Mouse (Mus musculus): ENCODE measurements around the gene Tas2r105.

Gene Tas2r105

DNA sequence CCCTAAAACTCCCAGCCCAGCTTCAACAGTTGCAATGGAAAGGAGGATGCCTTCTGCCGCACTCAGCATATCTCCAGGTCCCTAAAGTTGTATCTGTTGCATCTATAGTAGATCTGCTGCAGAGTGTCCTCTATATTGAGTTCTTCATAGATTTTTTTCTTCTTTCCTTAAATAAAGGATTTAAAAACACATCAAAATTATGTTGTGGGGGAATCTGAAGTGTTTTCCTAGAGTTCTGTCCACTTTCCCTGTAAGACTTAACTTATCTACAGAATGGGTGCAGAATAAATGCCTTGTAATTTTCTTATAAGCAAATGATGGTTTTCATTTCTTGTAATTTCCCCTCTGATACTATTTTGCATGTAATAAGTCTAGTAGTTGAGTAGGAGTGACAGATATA is at the start of gene Tas2r105:
Tas2r105 (minus strand) TSS at position 101 of the 400 bp plus-strand sequence.
- no peak for DNase-seq

DNA sequence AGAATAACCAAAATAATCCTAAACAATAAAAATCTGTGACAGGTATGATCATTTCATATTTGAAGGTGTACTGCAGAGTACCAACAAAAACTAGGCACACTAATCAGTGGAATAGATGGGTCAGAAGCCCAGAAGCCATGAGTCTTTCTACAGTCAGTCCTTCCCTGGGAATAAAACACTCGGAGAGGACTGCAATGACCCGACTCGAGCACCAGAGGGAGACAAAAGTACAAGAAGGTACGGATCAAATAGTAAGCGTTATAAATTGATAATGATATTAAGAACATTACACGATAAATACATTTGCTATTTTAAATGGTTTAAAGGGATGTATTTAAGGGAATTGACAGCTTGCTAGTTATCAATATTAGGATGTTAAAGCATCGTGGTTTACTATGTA is 25.5 kb upstream of the Tas2r105 start:
- no peak for DNase-seq

DNA sequence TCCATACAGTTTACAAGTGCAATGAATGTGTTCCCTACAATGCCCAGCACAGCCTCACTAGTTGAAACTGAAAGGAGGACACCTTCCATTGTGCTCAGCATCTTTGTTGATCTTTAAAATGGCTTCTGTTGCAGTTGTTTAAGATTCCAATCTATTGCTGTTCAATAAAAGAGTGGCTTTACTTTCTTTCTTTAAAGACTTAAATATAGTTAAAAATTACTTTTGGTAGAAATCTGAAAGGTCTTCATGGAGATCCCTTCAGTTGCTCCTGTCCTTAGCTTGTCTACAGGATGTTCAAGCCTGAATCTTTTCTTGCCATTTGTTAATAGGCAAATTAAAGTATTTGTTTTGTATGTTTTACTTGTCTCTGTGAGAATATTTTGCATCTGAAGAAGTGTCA is 2.7 kb upstream of the Tas2r105 start, which contains the start of gene Tas2r114:
Tas2r114 (minus strand) TSS at position 101 of the 400 bp plus-strand sequence.
- no peak for DNase-seq

DNA sequence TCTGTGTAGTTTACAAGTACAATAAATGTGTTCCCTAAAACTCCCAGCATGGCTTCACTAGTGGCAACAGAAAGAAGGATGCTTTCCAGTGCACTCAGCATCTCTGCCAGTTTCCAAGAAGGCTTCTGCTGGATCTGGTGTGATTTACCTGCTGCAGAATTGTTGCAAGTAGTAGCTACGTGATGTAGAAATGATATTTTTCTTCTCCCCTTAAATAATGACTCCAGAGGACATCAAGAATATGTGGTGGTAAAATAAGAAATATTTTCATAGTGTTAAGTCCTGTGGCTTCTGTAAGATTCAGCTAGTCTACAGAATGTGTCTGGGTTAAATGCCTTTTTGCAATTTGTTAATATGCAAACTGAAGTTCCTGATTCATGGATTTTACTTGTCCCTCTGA is 1.7 kb downstream of the Tas2r105 start, which contains the start of gene Tas2r104:
Tas2r104 (minus strand) TSS at position 101 of the 400 bp plus-strand sequence.
- DNase-seq, result no peak

DNA sequence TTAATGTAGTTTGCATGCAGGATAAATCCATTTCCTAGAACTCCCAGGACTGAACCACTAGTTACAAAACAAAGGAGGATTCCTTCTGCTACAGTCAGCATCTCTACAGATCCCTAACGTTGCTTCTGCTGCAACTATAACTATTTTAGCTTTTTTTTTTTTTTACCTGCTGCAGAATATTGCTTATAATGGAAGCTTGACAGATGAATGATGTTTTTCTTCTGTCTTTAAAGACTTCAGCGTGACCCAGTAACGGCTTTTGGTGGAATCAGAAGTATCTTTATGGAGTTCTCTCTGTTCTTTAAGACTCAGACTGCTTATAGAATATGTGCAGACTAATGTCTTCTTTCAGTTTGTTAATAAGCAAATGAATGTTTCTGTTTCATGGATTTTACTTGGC is 8.5 kb downstream of the Tas2r105 start, which contains the start of gene Tas2r106:
Tas2r106 (minus strand) TSS at position 101 of the 400 bp plus-strand sequence.
- DNase-seq, result no peak

DNA sequence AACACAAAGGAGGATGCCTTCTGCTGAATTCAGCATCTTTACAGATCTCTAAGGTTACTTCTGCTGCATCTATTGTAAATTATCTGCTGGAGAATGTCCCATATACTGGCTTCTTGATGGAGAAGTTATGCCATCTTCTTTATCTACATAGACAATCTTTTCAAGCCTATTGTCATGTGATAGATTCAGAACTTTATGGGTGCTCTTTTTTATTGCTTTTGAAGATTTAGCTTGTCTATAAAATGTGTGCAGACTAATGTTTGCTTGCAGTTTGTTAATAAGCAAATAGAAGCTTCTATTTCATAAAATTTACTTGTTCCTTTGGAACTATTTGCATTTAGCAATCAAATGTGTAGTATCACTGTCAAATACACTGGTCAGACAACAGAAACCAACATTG is 27.2 kb downstream of the Tas2r105 start, which contains the start of gene Tas2r107:
Tas2r107 (minus strand) TSS at position 101 of the 400 bp plus-strand sequence.
- no peak for DNase-seq

Measured in lung, postnatal 10 days (tissue).